ENCODE assay signal across 14 mouse cellular contexts in the genomic region with DNA sequence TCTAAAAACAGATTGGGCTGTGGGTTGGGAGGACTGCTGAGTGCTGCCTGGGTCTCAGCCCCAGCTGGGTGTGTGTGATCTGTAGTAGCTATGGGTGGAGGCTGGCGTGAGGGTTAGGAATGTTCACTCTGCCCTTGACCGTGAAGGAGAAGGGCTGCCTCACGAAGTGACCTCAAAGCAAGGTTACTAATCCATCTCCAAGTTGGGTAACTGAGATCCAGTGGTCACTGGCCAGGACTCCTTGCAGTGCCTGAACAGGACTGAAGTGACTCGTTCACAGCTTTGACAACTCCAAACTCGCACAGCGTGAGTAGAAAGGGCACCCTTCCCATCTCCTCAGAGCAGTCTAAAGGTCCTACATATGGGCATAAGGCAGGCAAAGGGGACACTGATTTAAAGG. TPM values are rescaled to one million over a fixed set of nuclear protein-coding genes. Genes with fewer than 3 reads are reported as not detected.
DNase-seq lines count a peak whose midpoint lies in the region; ATAC-seq lines count a peak whose summit lies in the region.
"Had no signal": no experiment of that assay in that cellular context is flagged by ENCODE, and none has a peak within 500 bp of the region (broad histone marks: within the 10 kb centered on the region; RNA-seq: fewer than 3 reads in every experiment).

No protein-coding gene starts in this region.

- H3K4me2 ChIP-seq in hindbrain, embryonic 12.5 days (replicated peaks), result no peak overlapping the region
- no peak overlapping the region for H3K4me2 ChIP-seq in hindbrain, embryonic 16.5 days (ENCODE audit: low read length)
- H3K4me2 ChIP-seq in neural tube, embryonic 13.5 days, result no peak overlapping the region
- H3K4me2 ChIP-seq: liver, embryonic 13.5 days had no signal

- H3K27ac ChIP-seq in hindbrain, embryonic 12.5 days, result peak overlapping the region; percentile 68; the same call in 1 of the 2 replicates
- no peak overlapping the region; the same call in 1 of the 2 replicates for H3K27ac ChIP-seq in hindbrain, embryonic 16.5 days (ENCODE audit: low read depth, low read length)
- peak overlapping the region; percentile 65; the same call in 1 of the 2 replicates for H3K27ac ChIP-seq in neural tube, embryonic 13.5 days (replicated peaks)
- H3K27ac ChIP-seq: liver, embryonic 13.5 days had no signal

- H3K9me3 ChIP-seq in hindbrain, embryonic 12.5 days (replicated peaks), result no peaks in the 10 kb centered on the region
- no peaks in the 10 kb centered on the region for H3K9me3 ChIP-seq in hindbrain, embryonic 16.5 days (ENCODE audit: control insufficient read depth, low read length)
- no peaks in the 10 kb centered on the region for H3K9me3 ChIP-seq in neural tube, embryonic 13.5 days
- H3K9me3 ChIP-seq: G1E; liver, embryonic 13.5 days had no signal

- no peaks in the 10 kb centered on the region for H3K27me3 ChIP-seq in hindbrain, embryonic 12.5 days
- no peaks in the 10 kb centered on the region for H3K27me3 ChIP-seq in hindbrain, embryonic 16.5 days (replicated peaks; ENCODE audit: control insufficient read depth, insufficient read depth, low read length)
- H3K27me3 ChIP-seq in neural tube, embryonic 13.5 days, result no peaks in the 10 kb centered on the region

- H3K9ac ChIP-seq in hindbrain, embryonic 12.5 days, result 0 out of 2 replicates have a peak overlapping the region, but pooled peaks have one; percentile 27
- no peak overlapping the region for H3K9ac ChIP-seq in hindbrain, embryonic 16.5 days (ENCODE audit: low read depth, low read length)
- H3K9ac ChIP-seq in neural tube, embryonic 13.5 days, result peak overlapping the region; percentile 45; the same call in 1 of the 2 replicates
- H3K9ac ChIP-seq: liver, embryonic 13.5 days had no signal

- DNase-seq in adrenal gland, adult 8-10 months, result peak; percentile 78
- DNase-seq in adrenal gland, postnatal 25 days, result no peak
- DNase-seq in neural tube, embryonic 10.5 days (ENCODE audit: extremely low spot score, low spot score), result no peak
- no peak for DNase-seq in layer of hippocampus, adult 18-20 months (ENCODE audit: low spot score in 2 of 2)
- DNase-seq in layer of hippocampus, postnatal 25 days (ENCODE audit: extremely low spot score in 1 of 2, low spot score in 1 of 2), result no peak
- DNase-seq: cerebellum, postnatal 25 days; gastrocnemius, postnatal 36 days; liver, embryonic 13.5 days; thymus, postnatal 14 days had no signal

- H3K4me1 ChIP-seq in hindbrain, embryonic 12.5 days, result peaks cover 82% of the 10 kb centered on the region
- H3K4me1 ChIP-seq in hindbrain, embryonic 16.5 days (ENCODE audit: control insufficient read depth, insufficient read depth, low read depth, low read length), result peaks cover 49% of the 10 kb centered on the region
- H3K4me1 ChIP-seq in neural tube, embryonic 13.5 days (replicated peaks), result peaks cover 84% of the 10 kb centered on the region
- H3K4me1 ChIP-seq: liver, embryonic 13.5 days had no signal

- no peak for ATAC-seq in hindbrain, embryonic 12.5 days (ENCODE audit: low FRiP score)
- no peak for ATAC-seq in hindbrain, embryonic 16.5 days
- ATAC-seq in neural tube, embryonic 13.5 days (ENCODE audit: low read depth), result no peak

- 76% methylated on average over 6 of the region's 6 CpGs for WGBS in hindbrain, embryonic 12.5 days
- 68% methylated on average over 6 of the region's 6 CpGs for WGBS in hindbrain, embryonic 16.5 days
- 77% methylated on average over 6 of the region's 6 CpGs for whole genome bisulfite sequencing in neural tube, embryonic 13.5 days

- H3K36me3 ChIP-seq in hindbrain, embryonic 12.5 days, result peaks cover 4% of the 10 kb centered on the region; the same call in 1 of the 2 replicates
- no peaks in the 10 kb centered on the region for H3K36me3 ChIP-seq in hindbrain, embryonic 16.5 days (ENCODE audit: control insufficient read depth, insufficient read depth, low read length)
- H3K36me3 ChIP-seq in neural tube, embryonic 13.5 days, result no peaks in the 10 kb centered on the region
- H3K36me3 ChIP-seq: G1E; liver, embryonic 13.5 days had no signal

- no peak overlapping the region for H3K4me3 ChIP-seq in hindbrain, embryonic 12.5 days
- no peak overlapping the region for H3K4me3 ChIP-seq in hindbrain, embryonic 16.5 days (ENCODE audit: low read length)
- H3K4me3 ChIP-seq in neural tube, embryonic 13.5 days, result no peak overlapping the region
- H3K4me3 ChIP-seq: liver, embryonic 13.5 days had no signal

RNA-seq across cellular contexts. Expression of gene Cntfr, which starts 18.0 kb away (rescaled TPM):
- total RNA-seq in adrenal gland, adult 8-10 months (2022), result 10 to 100 TPM; 41.4 to 50.9 (median 48.4) TPM
- total RNA-seq in adrenal gland, postnatal 25 days (2021), result 46.3 and 49.8 TPM in 2 replicates
- 28.8 and 35.9 TPM in 2 replicates for polyA plus RNA-seq in hindbrain, embryonic 12.5 days (2016; fragmentation: Nextera tagmentation; extraction: Ambion mirVana)
- polyA plus RNA-seq in hindbrain, embryonic 16.5 days (2015; fragmentation: Nextera tagmentation; extraction: Ambion mirVana), result 22.5 and 29.5 TPM in 2 replicates
- polyA plus RNA-seq in neural tube, embryonic 13.5 days (2015; fragmentation: Nextera tagmentation; extraction: Ambion mirVana), result 28.9 and 29.7 TPM in 2 replicates
- total RNA-seq in layer of hippocampus, adult 18-20 months (2021), result 100 to 1,000 TPM; 110 to 113 TPM
- total RNA-seq in layer of hippocampus, postnatal 25 days (2021), result 10 to 100 TPM; 89.6 to 96.1 TPM
- total RNA-seq: megakaryocyte progenitor cell, adult 5-6 weeks had no signal

RNA-seq across cellular contexts. Expression of gene Il11ra1, which starts 20.9 kb away (rescaled TPM):
- total RNA-seq in adrenal gland, adult 8-10 months (2022), result 100 to 1,000 TPM in 2 of 4 experiments, 10 to 100 TPM in 2; 81.8 to 130 (median 112) TPM
- total RNA-seq in adrenal gland, postnatal 25 days (2021), result 56.7 and 83.4 TPM in 2 replicates
- polyA plus RNA-seq in hindbrain, embryonic 12.5 days (2016; fragmentation: Nextera tagmentation; extraction: Ambion mirVana), result 125 and 141 TPM in 2 replicates
- 46.4 and 46.6 TPM in 2 replicates for polyA plus RNA-seq in hindbrain, embryonic 16.5 days (2015; fragmentation: Nextera tagmentation; extraction: Ambion mirVana)
- polyA plus RNA-seq in neural tube, embryonic 13.5 days (2015; fragmentation: Nextera tagmentation; extraction: Ambion mirVana), result 53.6 and 60.2 TPM in 2 replicates
- total RNA-seq in layer of hippocampus, adult 18-20 months (2021), result 10 to 100 TPM; 35.5 to 37.0 TPM
- total RNA-seq in layer of hippocampus, postnatal 25 days (2021), result 10 to 100 TPM; 40.0 to 44.8 TPM

RNA-seq across cellular contexts. Expression of gene Rpp25l, which starts 34.5 kb away (rescaled TPM):
- total RNA-seq in adrenal gland, adult 8-10 months (2022), result 10 to 100 TPM; 35.0 to 44.4 (median 41.8) TPM
- total RNA-seq in adrenal gland, postnatal 25 days (2021), result 34.5 and 36.2 TPM in 2 replicates
- 55.6 and 66.5 TPM in 2 replicates for polyA plus RNA-seq in hindbrain, embryonic 12.5 days (2016; fragmentation: Nextera tagmentation; extraction: Ambion mirVana)
- 63.6 and 65.2 TPM in 2 replicates for polyA plus RNA-seq in hindbrain, embryonic 16.5 days (2015; fragmentation: Nextera tagmentation; extraction: Ambion mirVana)
- 62.6 and 63.4 TPM in 2 replicates for polyA plus RNA-seq in neural tube, embryonic 13.5 days (2015; fragmentation: Nextera tagmentation; extraction: Ambion mirVana)
- 10 to 100 TPM; 36.0 to 39.0 TPM for total RNA-seq in layer of hippocampus, adult 18-20 months (2021)
- total RNA-seq in layer of hippocampus, postnatal 25 days (2021), result 10 to 100 TPM; 27.7 to 33.6 TPM

RNA-seq across cellular contexts. Expression of gene Enho, which starts 38.7 kb away (rescaled TPM):
- total RNA-seq in adrenal gland, adult 8-10 months (2022), result 1 to 10 TPM; 3.8 to 5.6 (median 4.9) TPM
- total RNA-seq in adrenal gland, postnatal 25 days (2021), result 2.0 and 3.9 TPM in 2 replicates
- 73.6 and 78.6 TPM in 2 replicates for polyA plus RNA-seq in hindbrain, embryonic 12.5 days (2016; fragmentation: Nextera tagmentation; extraction: Ambion mirVana)
- polyA plus RNA-seq in hindbrain, embryonic 16.5 days (2015; fragmentation: Nextera tagmentation; extraction: Ambion mirVana), result 115 and 117 TPM in 2 replicates
- polyA plus RNA-seq in neural tube, embryonic 13.5 days (2015; fragmentation: Nextera tagmentation; extraction: Ambion mirVana), result 79.3 and 81.9 TPM in 2 replicates
- total RNA-seq in layer of hippocampus, adult 18-20 months (2021), result 10 to 100 TPM; 61.9 to 65.0 TPM
- 10 to 100 TPM; 62.1 to 66.9 TPM for total RNA-seq in layer of hippocampus, postnatal 25 days (2021)
- total RNA-seq: megakaryocyte progenitor cell, adult 5-6 weeks had no signal
- polyA plus RNA-seq: G1E had no signal

RNA-seq across cellular contexts. Expression of gene Dctn3, which starts 44.1 kb away (rescaled TPM):
- 100 to 1,000 TPM; 113 to 133 (median 119) TPM for total RNA-seq in adrenal gland, adult 8-10 months (2022)
- 108 and 120 TPM in 2 replicates for total RNA-seq in adrenal gland, postnatal 25 days (2021)
- polyA plus RNA-seq in hindbrain, embryonic 12.5 days (2016; fragmentation: Nextera tagmentation; extraction: Ambion mirVana), result 191 and 199 TPM in 2 replicates
- polyA plus RNA-seq in hindbrain, embryonic 16.5 days (2015; fragmentation: Nextera tagmentation; extraction: Ambion mirVana), result 309 and 323 TPM in 2 replicates
- polyA plus RNA-seq in neural tube, embryonic 13.5 days (2015; fragmentation: Nextera tagmentation; extraction: Ambion mirVana), result 278 and 317 TPM in 2 replicates
- 100 to 1,000 TPM; 150 to 151 TPM for total RNA-seq in layer of hippocampus, adult 18-20 months (2021)
- total RNA-seq in layer of hippocampus, postnatal 25 days (2021), result 100 to 1,000 TPM; 149 to 172 TPM
